Mouse (Mus musculus) neutrophil, adult 5-6 weeks (primary cell): ENCODE measurements around the gene Trip6. TPM values are rescaled to one million over a fixed set of nuclear protein-coding genes. Genes with fewer than 3 reads are reported as not detected.
"Not testable (repeated sequence)": the region's sequence is repeated elsewhere in the genome, so short reads cannot be mapped to it uniquely, and the experiment has no call there.

Experiments
- ATAC-seq: fragments of 151-379, 151-347 bp; 2 replicates; pipeline ENCODE4 v1.8.0; 2017; ENCODE audit warnings: mild to moderate bottlenecking, moderate TSS enrichment; ENCODE audit not compliant: insufficient number of reproducible peaks, poor library complexity, low FRiP score, severe bottlenecking; ENCODE audit errors: extremely low read depth
- total RNA-seq: library from RNA; stranded (forward); fragments of 200-1000 nt; gene quantifications from 2 replicates; pipeline ENCODE4 v1.2.3, GENCODE M21; 2017

Trip6 gene
- total RNA-seq, 1 experiment from 2014 or later = 5.5 TPM

- peak; percentile 83 for ATAC-seq
Observed at GRCm38 (mm10) chr5:137286655-137287031, 27.6 kb downstream of the Trip6 start.

- ATAC-seq = no peak
Observed at GRCm38 (mm10) chr5:137285986-137286385, 28.2 kb downstream of the Trip6 start.

DNA sequence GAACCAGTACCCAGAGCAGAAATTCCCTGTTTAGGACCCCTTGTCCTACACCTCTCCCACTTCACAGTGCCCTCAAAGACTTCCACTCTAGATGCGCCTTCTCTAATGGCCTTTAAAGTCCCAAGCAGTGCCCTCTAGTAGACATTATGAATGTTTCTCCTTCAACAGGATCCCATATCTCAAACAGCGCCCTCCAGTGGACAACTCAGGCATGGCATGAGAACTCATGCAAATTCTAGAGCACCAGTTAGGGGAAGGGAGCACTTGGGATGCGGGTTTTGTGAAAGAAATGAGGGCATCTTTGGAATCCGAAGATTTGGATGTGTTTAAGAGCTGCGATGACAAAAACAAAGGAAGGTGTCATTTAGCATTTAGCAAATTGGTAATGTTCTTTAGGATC lies 29.2 kb downstream of the Trip6 start:
- ATAC-seq = 0 out of 2 replicates have a peak, but pooled peaks have one; percentile 16

- ATAC-seq = not testable (repeated sequence)
Observed at GRCm38 (mm10) chr5:137284411-137284810, 29.8 kb downstream of the Trip6 start.

GRCm38 (mm10) chr5:137277360-137278342 lies 36.6 kb downstream of the Trip6 start:
- peak; percentile 18; the same call in 1 of the 2 replicates for ATAC-seq

DNA sequence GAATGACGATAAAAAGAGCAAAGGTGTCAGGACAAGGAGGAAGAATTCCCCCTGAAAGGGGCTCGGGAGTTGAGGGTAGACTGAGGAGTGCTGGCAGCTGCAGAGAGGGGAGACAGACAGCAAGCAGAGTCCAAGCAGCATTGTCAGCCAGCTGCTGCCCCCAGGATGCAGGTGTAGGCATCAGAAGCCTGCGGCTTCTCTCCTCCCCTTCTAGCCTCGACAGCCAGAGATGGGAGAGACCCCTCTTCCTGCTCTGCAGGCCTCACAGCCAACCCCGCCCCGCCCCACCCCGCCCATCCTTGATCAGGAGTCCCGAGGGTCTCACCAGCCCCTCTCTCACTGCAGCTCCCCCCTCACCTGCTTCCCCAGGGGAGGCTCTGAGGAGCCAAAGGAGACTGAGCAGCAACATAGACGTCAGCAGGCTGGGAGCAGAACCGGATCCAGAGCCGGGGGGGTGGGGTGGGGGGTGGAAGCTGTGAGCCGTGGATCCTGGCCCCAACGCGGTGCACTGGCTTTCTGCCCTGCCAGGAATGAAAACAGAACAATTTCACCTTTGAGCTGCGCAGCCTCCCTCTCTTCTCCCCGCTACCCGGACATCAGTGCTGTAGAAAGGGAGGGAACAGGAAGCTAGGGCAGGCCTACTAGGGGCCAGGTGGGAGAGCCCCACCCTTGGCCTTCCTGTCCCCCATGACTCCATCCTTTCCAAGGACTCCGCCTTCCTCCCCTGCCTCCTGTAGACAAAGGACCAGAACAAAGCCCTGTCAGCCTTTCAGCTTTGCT lies 45.9 kb downstream of the Trip6 start:
- 0 out of 2 replicates have a peak, but pooled peaks have one; percentile 2 for ATAC-seq

GRCm38 (mm10) chr5:137264787-137265186 lies 49.4 kb downstream of the Trip6 start:
- ATAC-seq = peak; percentile 14; the same call in 1 of the 2 replicates

GRCm38 (mm10) chr5:137263897-137264720 lies 50.1 kb downstream of the Trip6 start:
- peak; percentile 82 for ATAC-seq

Other genes starting within 250 kb of the Trip6 start
- not detected in 2 replicates for gene Serpine1, start 242.1 kb downstream of the Trip6 start, total RNA-seq
- gene Trim56, start 198.2 kb downstream of the Trip6 start, total RNA-seq = 69.9 and 79.3 TPM in 2 replicates
- not detected in 2 replicates for gene Muc3, start 165.1 kb downstream of the Trip6 start, total RNA-seq
- gene Muc3a, start 102.0 kb downstream of the Trip6 start, total RNA-seq = 0.58 and 2.3 TPM in 2 replicates
- 0.25 and 0.47 TPM in 2 replicates for gene Ache, start 26.9 kb downstream of the Trip6 start, total RNA-seq
- gene Ufsp1, start 19.8 kb downstream of the Trip6 start, total RNA-seq = 3.8 and 4.2 TPM in 2 replicates
- 326 and 333 TPM in 2 replicates for gene Srrt, start 6.7 kb downstream of the Trip6 start, total RNA-seq
- 38.5 and 44.8 TPM in 2 replicates for gene Slc12a9, start 19.2 kb upstream of the Trip6 start, total RNA-seq
- not detected in 2 replicates for gene Ephb4, start 35.7 kb upstream of the Trip6 start, total RNA-seq
- gene Zan, start 162.7 kb upstream of the Trip6 start, total RNA-seq = not detected in 2 replicates
- gene Pop7, start 188.1 kb upstream of the Trip6 start, total RNA-seq = 16.0 and 20.0 TPM in 2 replicates
- gene Gigyf1, start 204.1 kb upstream of the Trip6 start, total RNA-seq = 32.0 and 37.7 TPM in 2 replicates
- not detected in 2 replicates for gene Epo, start 218.8 kb upstream of the Trip6 start, total RNA-seq
- 428 and 434 TPM in 2 replicates for gene Gnb2, start 219.1 kb upstream of the Trip6 start, total RNA-seq
- 0.37 TPM in 1 of 2 replicates, not detected in the other for gene Actl6b, start 239.1 kb upstream of the Trip6 start, total RNA-seq